9 mouse cellular contexts compared by ENCODE assay signal in genomic region chr4:132491748-132492147, GRCm38 (mm10). TPM values are rescaled to one million over a fixed set of nuclear protein-coding genes. Genes with fewer than 3 reads are reported as not detected.
DNase-seq lines count a peak whose midpoint lies in the region; ATAC-seq and TF ChIP-seq lines count a peak whose summit lies in the region.
"Had no signal": no experiment of that assay in that cellular context is flagged by ENCODE, and none has a peak within 500 bp of the region (broad histone marks: within the 10 kb centered on the region; RNA-seq: fewer than 3 reads in every experiment).

No protein-coding gene starts in this region.

- no peaks in the 10 kb centered on the region for H3K9me3 ChIP-seq in kidney, postnatal 0 days (replicated peaks; ENCODE audit: low read length)
- H3K9me3 ChIP-seq in lung, postnatal 0 days (ENCODE audit: low read length), result no peaks in the 10 kb centered on the region
- H3K9me3 ChIP-seq: megakaryocyte, embryonic 14.5 days had no signal

- H3K4me2 ChIP-seq in kidney, postnatal 0 days (ENCODE audit: low read length), result no peak overlapping the region
- no peak overlapping the region for H3K4me2 ChIP-seq in lung, postnatal 0 days (replicated peaks; ENCODE audit: low read depth, low read length)

- 55% methylated on average over 6 of the region's 6 CpGs for WGBS in heart, adult 2 months
- WGBS in kidney, postnatal 0 days, result 63% methylated on average over 6 of the region's 6 CpGs
- WGBS in lung, postnatal 0 days, result 61% methylated on average over 6 of the region's 6 CpGs

- no peak overlapping the region for H3K4me3 ChIP-seq in heart, adult 2 months
- no peak overlapping the region for H3K4me3 ChIP-seq in kidney, postnatal 0 days (replicated peaks; ENCODE audit: low read depth, low read length)
- H3K4me3 ChIP-seq in lung, postnatal 0 days (ENCODE audit: low read depth, low read length), result no peak overlapping the region
- H3K4me3 ChIP-seq: megakaryocyte, embryonic 14.5 days had no signal

- no peaks in the 10 kb centered on the region for H3K79me2 ChIP-seq in heart, adult 2 months (replicated peaks; ENCODE audit: control insufficient read depth, insufficient read depth, low read length)

- no peak for TF ChIP-seq CTCF in heart, adult 2 months (IDR thresholded peaks at IDR 0.05)
- TF ChIP-seq CTCF in kidney, postnatal 0 days (IDR thresholded peaks at IDR 0.05; ENCODE audit: low read depth), result no peak
- no peak for TF ChIP-seq CTCF in lung, postnatal 0 days (IDR thresholded peaks at IDR 0.05)

- H3K27me3 ChIP-seq in heart, adult 2 months (ENCODE audit: control insufficient read depth, insufficient read depth, low read length), result no peaks in the 10 kb centered on the region
- H3K27me3 ChIP-seq in kidney, postnatal 0 days (ENCODE audit: insufficient read depth, low read length), result no peaks in the 10 kb centered on the region
- no peaks in the 10 kb centered on the region for H3K27me3 ChIP-seq in lung, postnatal 0 days (replicated peaks; ENCODE audit: insufficient read depth, low read length)
- H3K27me3 ChIP-seq: megakaryocyte, embryonic 14.5 days had no signal

- H3K36me3 ChIP-seq in heart, adult 2 months (ENCODE audit: control insufficient read depth, insufficient read depth, low read length), result no peaks in the 10 kb centered on the region
- H3K36me3 ChIP-seq in kidney, postnatal 0 days (ENCODE audit: insufficient read depth, low read length), result peaks cover 38% of the 10 kb centered on the region
- peaks cover 19% of the 10 kb centered on the region for H3K36me3 ChIP-seq in lung, postnatal 0 days (ENCODE audit: insufficient read depth, low read length)

- ATAC-seq in kidney, postnatal 0 days (replicated peaks; ENCODE audit: low FRiP score, low read depth), result peak; percentile 71
- peak; percentile 42 for ATAC-seq in lung, postnatal 0 days

- TF ChIP-seq EP300 in heart, adult 2 months (IDR thresholded peaks at IDR 0.05; ENCODE audit: insufficient read depth, low read depth, low read length), result no peak
- TF ChIP-seq EP300 in lung, postnatal 0 days (IDR thresholded peaks at IDR 0.05), result no peak

- no peak for TF ChIP-seq POLR2A in heart, adult 2 months (IDR thresholded peaks at IDR 0.05; ENCODE audit: insufficient read depth, low read depth, low read length)

- no peak overlapping the region for H3K9ac ChIP-seq in heart, adult 2 months (ENCODE audit: low read depth, low read length)
- no peak overlapping the region for H3K9ac ChIP-seq in kidney, postnatal 0 days (ENCODE audit: low read depth, low read length)
- H3K9ac ChIP-seq in lung, postnatal 0 days (replicated peaks; ENCODE audit: low read depth), result no peak overlapping the region

- H3K4me1 ChIP-seq in heart, adult 2 months (ENCODE audit: control insufficient read depth, insufficient read depth, low read length), result no peaks in the 10 kb centered on the region; the same call in none of the 2 replicates
- H3K4me1 ChIP-seq in kidney, postnatal 0 days (replicated peaks; ENCODE audit: insufficient read depth, low read length), result no peaks in the 10 kb centered on the region; the same call in 1 of the 2 replicates
- no peaks in the 10 kb centered on the region for H3K4me1 ChIP-seq in lung, postnatal 0 days (ENCODE audit: insufficient read depth, low read depth, low read length)

- H3K27ac ChIP-seq in heart, adult 2 months, result peak overlapping the region; percentile 12; the same call in 1 of the 2 replicates
- 0 out of 2 replicates have a peak overlapping the region, but pooled peaks have one; percentile 50 for H3K27ac ChIP-seq in kidney, postnatal 0 days
- no peak overlapping the region for H3K27ac ChIP-seq in lung, postnatal 0 days (ENCODE audit: low read length)

- intact Hi-C loops in heart, adult 2 months (cut with DNase I), result no loop called here
- intact Hi-C loops in heart, postnatal 14 days (cut with DNase I), result no loop called here

- DNase-seq in heart, adult 2 months, result peak in 1 of 2 experiments; percentile 41
- DNase-seq in heart, postnatal 14 days, result no peak
- DNase-seq in adipocyte (ENCODE audit: low spot score), result peak; percentile 94
- no peak for DNase-seq in kidney, postnatal 0 days (ENCODE audit: low spot score)
- peak; percentile 54 for DNase-seq in lung, postnatal 0 days (ENCODE audit: low spot score)
- no peak for DNase-seq in layer of hippocampus, adult 18-20 months (ENCODE audit: low spot score in 2 of 2)
- no peak for DNase-seq in thymus, postnatal 10 days (ENCODE audit: low spot score in 2 of 2)
- DNase-seq in gastrocnemius, postnatal 4 days (ENCODE audit: low spot score in 2 of 2), result no peak

RNA-seq across cellular contexts. Expression of gene Sesn2, which starts 18.6 kb away (rescaled TPM):
- total RNA-seq in heart, adult 2 months (2021), result 1 to 10 TPM; 2.5 to 3.3 TPM
- polyA plus RNA-seq in heart, adult 2 months (2012; rRNA removed), result 3.4 and 4.3 TPM in 2 replicates
- 1 to 10 TPM; 3.8 to 3.9 TPM for total RNA-seq in heart, postnatal 14 days (2021)
- polyA plus RNA-seq in kidney, postnatal 0 days (2015; fragmentation: Nextera tagmentation; extraction: Ambion mirVana), result 18.1 and 20.1 TPM in 2 replicates
- polyA plus RNA-seq in lung, postnatal 0 days (2015; fragmentation: Nextera tagmentation; extraction: Ambion mirVana), result 11.6 and 16.0 TPM in 2 replicates
- total RNA-seq in layer of hippocampus, adult 18-20 months (2021), result 10 to 100 TPM; 14.4 to 16.8 TPM
- total RNA-seq in gastrocnemius, postnatal 4 days (2021), result 1 to 10 TPM; 2.0 to 2.8 TPM

RNA-seq across cellular contexts. Expression of gene Med18, which starts 28.0 kb away (rescaled TPM):
- 1 to 10 TPM; 3.5 to 4.5 TPM for total RNA-seq in heart, adult 2 months (2021)
- 2.1 and 2.2 TPM in 2 replicates for polyA plus RNA-seq in heart, adult 2 months (2012; rRNA removed)
- 1 to 10 TPM; 3.8 to 4.7 TPM for total RNA-seq in heart, postnatal 14 days (2021)
- 20.9 and 22.1 TPM in 2 replicates for polyA plus RNA-seq in kidney, postnatal 0 days (2015; fragmentation: Nextera tagmentation; extraction: Ambion mirVana)
- 10.4 and 11.3 TPM in 2 replicates for polyA plus RNA-seq in lung, postnatal 0 days (2015; fragmentation: Nextera tagmentation; extraction: Ambion mirVana)
- 1 to 10 TPM; 7.9 to 9.7 TPM for total RNA-seq in layer of hippocampus, adult 18-20 months (2021)
- total RNA-seq in gastrocnemius, postnatal 4 days (2021), result 1 to 10 TPM; 6.9 to 7.0 TPM

RNA-seq across cellular contexts. Expression of gene Atpif1, which starts 41.7 kb away (rescaled TPM):
- 100 to 1,000 TPM; 287 to 299 TPM for total RNA-seq in heart, adult 2 months (2021)
- 146 and 164 TPM in 2 replicates for polyA plus RNA-seq in heart, adult 2 months (2012; rRNA removed)
- 100 to 1,000 TPM; 399 to 455 TPM for total RNA-seq in heart, postnatal 14 days (2021)
- polyA plus RNA-seq in kidney, postnatal 0 days (2015; fragmentation: Nextera tagmentation; extraction: Ambion mirVana), result 1,652 and 1,801 TPM in 2 replicates
- 700 and 732 TPM in 2 replicates for polyA plus RNA-seq in lung, postnatal 0 days (2015; fragmentation: Nextera tagmentation; extraction: Ambion mirVana)
- 100 to 1,000 TPM; 426 to 434 TPM for total RNA-seq in layer of hippocampus, adult 18-20 months (2021)
- total RNA-seq in gastrocnemius, postnatal 4 days (2021), result 100 to 1,000 TPM; 213 to 218 TPM

RNA-seq across cellular contexts. Expression of gene Dnajc8, which starts 43.6 kb away (rescaled TPM):
- total RNA-seq in heart, adult 2 months (2021), result 10 to 100 TPM; 53.3 to 58.8 TPM
- polyA plus RNA-seq in heart, adult 2 months (2012; rRNA removed), result 29.1 and 40.0 TPM in 2 replicates
- 10 to 100 TPM; 50.2 to 51.7 TPM for total RNA-seq in heart, postnatal 14 days (2021)
- 162 and 170 TPM in 2 replicates for polyA plus RNA-seq in kidney, postnatal 0 days (2015; fragmentation: Nextera tagmentation; extraction: Ambion mirVana)
- polyA plus RNA-seq in lung, postnatal 0 days (2015; fragmentation: Nextera tagmentation; extraction: Ambion mirVana), result 157 and 182 TPM in 2 replicates
- 10 to 100 TPM; 87.9 to 92.5 TPM for total RNA-seq in layer of hippocampus, adult 18-20 months (2021)
- total RNA-seq in gastrocnemius, postnatal 4 days (2021), result 10 to 100 TPM; 71.4 to 79.4 TPM

Comparison
In these comparisons a context has a peak if more than half of its experiments do, and no peak if none do; other contexts are left out.
1. DNase-seq: peak in adipocyte (single experiment) and lung, postnatal 0 days (single experiment); none in heart, postnatal 14 days (0 of 2), kidney, postnatal 0 days (single experiment), layer of hippocampus, adult 18-20 months (0 of 2), thymus, postnatal 10 days (0 of 2) and gastrocnemius, postnatal 4 days (0 of 2).